Mouse (Mus musculus): Measurements from ENCODE around the gene Usp18. TPM values are rescaled to one million over a fixed set of nuclear protein-coding genes. Genes with fewer than 3 reads are reported as not detected.

Usp18 gene
- polyA plus RNA-seq, 1 experiment = 0.02 TPM

GRCm38 (mm10) chr6:121274356-121274755 is 28.6 kb downstream of the Usp18 start:
- Histone ChIP-seq H3K4me3 (ENCODE audit: insufficient read depth, poor library complexity, severe bottlenecking) (no peak overlapping the region), H3K27me3 (ENCODE audit: control insufficient read depth, insufficient read depth, insufficient read length) (peaks cover 11% of the 10 kb centered on the region), H3K79me3 (ENCODE audit: low read depth) (no peaks in the 10 kb centered on the region), H3ac (ENCODE audit: control insufficient read depth, insufficient read length, low read depth) (no peak overlapping the region), H3K36me3 (ENCODE audit: control insufficient read depth, insufficient read depth) (no peaks in the 10 kb centered on the region), H3K79me2 (ENCODE audit: control insufficient read depth, insufficient read depth) (no peaks in the 10 kb centered on the region)
- TF ChIP-seq CTCF (IDR thresholded peaks at IDR 0.05; ENCODE audit: control insufficient read depth, insufficient read depth, insufficient read length) (no peak), MAX (IDR thresholded peaks at IDR 0.05) (no peak), MYOD1 (IDR thresholded peaks at IDR 0.05; ENCODE audit: control insufficient read depth, insufficient read length, low read depth) (no peak), FOSL1 (IDR thresholded peaks at IDR 0.05; ENCODE audit: insufficient read depth, low read length, poor library complexity, severe bottlenecking) (no peak), MYOG (IDR thresholded peaks at IDR 0.05; ENCODE audit: control insufficient read depth, extremely low read depth, insufficient read length) (no peak), USF1 (IDR thresholded peaks at IDR 0.05; ENCODE audit: low read depth) (no peak), CEBPB (IDR thresholded peaks at IDR 0.05; ENCODE audit: low read depth) (no peak)

GRCm38 (mm10) chr6:121284132-121284531 is 38.4 kb downstream of the Usp18 start:
- Histone ChIP-seq H3K27me3 (ENCODE audit: control insufficient read depth, insufficient read depth, insufficient read length) (peaks cover 6% of the 10 kb centered on the region), H3K79me3 (ENCODE audit: low read depth) (no peaks in the 10 kb centered on the region), H3ac (ENCODE audit: control insufficient read depth, insufficient read length, low read depth) (no peak overlapping the region), H3K79me2 (ENCODE audit: control insufficient read depth, insufficient read depth) (no peaks in the 10 kb centered on the region), H3K36me3 (ENCODE audit: control insufficient read depth, insufficient read depth) (no peaks in the 10 kb centered on the region), H3K4me3 (ENCODE audit: insufficient read depth, poor library complexity, severe bottlenecking) (no peak overlapping the region)
- TF ChIP-seq CEBPB (IDR thresholded peaks at IDR 0.05; ENCODE audit: low read depth) (no peak), MAX (IDR thresholded peaks at IDR 0.05) (no peak), USF1 (IDR thresholded peaks at IDR 0.05; ENCODE audit: low read depth) (no peak), FOSL1 (IDR thresholded peaks at IDR 0.05; ENCODE audit: insufficient read depth, low read length, poor library complexity, severe bottlenecking) (no peak), MYOD1 (IDR thresholded peaks at IDR 0.05; ENCODE audit: control insufficient read depth, insufficient read length, low read depth) (no peak), MYOG (IDR thresholded peaks at IDR 0.05; ENCODE audit: control insufficient read depth, extremely low read depth, insufficient read length) (no peak), CTCF (IDR thresholded peaks at IDR 0.05; ENCODE audit: control insufficient read depth, insufficient read depth, insufficient read length) (no peak)

DNA sequence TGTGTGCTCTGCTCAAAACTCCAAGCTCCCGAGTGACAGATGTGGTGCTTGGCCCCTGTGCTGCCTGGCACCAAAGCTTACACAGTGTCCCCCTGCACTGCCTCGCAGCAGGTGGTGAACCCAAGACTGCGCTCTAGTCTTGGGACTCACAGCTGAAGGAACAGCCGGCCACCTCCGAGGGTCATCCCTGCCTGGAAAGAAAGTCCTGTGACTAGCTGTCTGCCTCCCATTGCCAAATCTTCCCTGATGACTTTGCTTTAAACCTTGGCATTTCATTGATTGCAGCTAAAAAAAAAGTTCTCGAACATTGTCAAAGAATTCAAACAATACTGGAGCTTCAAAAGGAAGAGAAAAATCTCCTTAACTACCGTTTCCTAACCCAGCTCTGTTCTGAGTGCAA is 53.6 kb downstream of the Usp18 start:
- Histone ChIP-seq H3K36me3 (ENCODE audit: control insufficient read depth, insufficient read depth) (no peaks in the 10 kb centered on the region), H3K27me3 (ENCODE audit: control insufficient read depth, insufficient read depth, insufficient read length) (peaks cover 20% of the 10 kb centered on the region), H3K79me2 (ENCODE audit: control insufficient read depth, insufficient read depth) (no peaks in the 10 kb centered on the region), H3ac (ENCODE audit: control insufficient read depth, insufficient read length, low read depth) (no peak overlapping the region), H3K79me3 (ENCODE audit: low read depth) (no peaks in the 10 kb centered on the region), H3K4me3 (ENCODE audit: insufficient read depth, poor library complexity, severe bottlenecking) (no peak overlapping the region)
- TF ChIP-seq CEBPB (IDR thresholded peaks at IDR 0.05; ENCODE audit: low read depth) (no peak), MYOD1 (IDR thresholded peaks at IDR 0.05; ENCODE audit: control insufficient read depth, insufficient read length, low read depth) (no peak), FOSL1 (IDR thresholded peaks at IDR 0.05; ENCODE audit: insufficient read depth, low read length, poor library complexity, severe bottlenecking) (no peak), MYOG (IDR thresholded peaks at IDR 0.05; ENCODE audit: control insufficient read depth, extremely low read depth, insufficient read length) (no peak), MAX (IDR thresholded peaks at IDR 0.05) (no peak), USF1 (IDR thresholded peaks at IDR 0.05; ENCODE audit: low read depth) (no peak), CTCF (IDR thresholded peaks at IDR 0.05; ENCODE audit: control insufficient read depth, insufficient read depth, insufficient read length) (no peak)

DNA sequence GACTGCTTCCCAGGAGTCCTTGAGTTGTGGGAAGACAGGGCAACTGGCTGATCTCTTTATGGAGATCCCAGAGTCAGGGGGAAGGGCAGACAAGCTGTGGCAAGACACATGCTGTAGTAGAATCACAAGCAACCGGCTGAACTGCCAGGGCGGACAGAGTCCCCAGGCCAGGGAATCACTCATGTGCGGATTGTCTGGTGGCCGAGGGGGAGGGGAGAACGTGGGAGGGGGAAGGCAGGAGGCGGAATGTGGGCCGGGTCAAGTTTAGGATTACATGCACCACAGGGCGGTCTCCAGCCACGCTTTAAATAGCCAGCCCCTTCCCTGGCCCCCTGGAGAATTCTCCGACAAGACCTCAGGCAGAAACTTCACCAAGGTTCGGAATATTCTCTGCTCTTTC is 54.2 kb downstream of the Usp18 start, which contains the start of gene Slc6a13:
Gene Slc6a13, plus strand, starts transcription at position 274 of the 400 bp plus-strand sequence.
- TF ChIP-seq CTCF (IDR thresholded peaks at IDR 0.05; ENCODE audit: control insufficient read depth, insufficient read depth, insufficient read length) (no peak), MYOG (IDR thresholded peaks at IDR 0.05; ENCODE audit: control insufficient read depth, extremely low read depth, insufficient read length) (no peak), CEBPB (IDR thresholded peaks at IDR 0.05; ENCODE audit: low read depth) (no peak), FOSL1 (IDR thresholded peaks at IDR 0.05; ENCODE audit: insufficient read depth, low read length, poor library complexity, severe bottlenecking) (no peak), MYOD1 (IDR thresholded peaks at IDR 0.05; ENCODE audit: control insufficient read depth, insufficient read length, low read depth) (no peak), USF1 (IDR thresholded peaks at IDR 0.05; ENCODE audit: low read depth) (no peak)
- no peaks in the 10 kb centered on the region for H3K79me3 ChIP-seq (ENCODE audit: low read depth)
- H3K4me3 ChIP-seq (ENCODE audit: insufficient read depth, poor library complexity, severe bottlenecking) = no peak within 1 kb of the TSS
- no peaks in the 10 kb centered on the region for H3K79me2 ChIP-seq (ENCODE audit: control insufficient read depth, insufficient read depth)
- H3ac ChIP-seq (ENCODE audit: control insufficient read depth, insufficient read length, low read depth) = no peak within 1 kb of the TSS
- H3K27me3 ChIP-seq (ENCODE audit: control insufficient read depth, insufficient read depth, insufficient read length) = peaks cover 20% of the 10 kb centered on the region
- no peaks in the 10 kb centered on the region for H3K36me3 ChIP-seq (ENCODE audit: control insufficient read depth, insufficient read depth)

DNA sequence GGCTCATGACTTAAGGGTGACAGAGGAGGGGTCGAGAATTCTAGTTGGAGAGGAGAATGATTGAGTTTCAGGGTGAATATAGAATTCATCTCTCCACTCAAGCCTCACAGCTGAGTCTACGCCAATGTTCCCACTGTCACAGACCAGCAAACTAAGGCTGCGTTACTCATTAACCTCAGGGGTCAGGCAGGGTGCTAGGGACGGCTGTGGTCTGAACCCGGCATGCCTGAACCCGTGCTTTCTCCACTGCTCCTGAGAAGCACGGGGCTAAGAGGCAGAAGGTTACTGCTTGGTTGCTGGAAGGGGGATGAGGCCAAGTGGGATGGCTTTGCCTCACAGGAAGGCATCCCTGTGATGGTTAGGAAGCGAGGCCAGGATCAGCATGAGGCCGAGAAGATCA is 54.8 kb downstream of the Usp18 start:
- Histone ChIP-seq H3K27me3 (ENCODE audit: control insufficient read depth, insufficient read depth, insufficient read length) (peaks cover 20% of the 10 kb centered on the region), H3K4me3 (ENCODE audit: insufficient read depth, poor library complexity, severe bottlenecking) (no peak overlapping the region), H3K79me2 (ENCODE audit: control insufficient read depth, insufficient read depth) (no peaks in the 10 kb centered on the region), H3K79me3 (ENCODE audit: low read depth) (no peaks in the 10 kb centered on the region), H3ac (ENCODE audit: control insufficient read depth, insufficient read length, low read depth) (no peak overlapping the region), H3K36me3 (ENCODE audit: control insufficient read depth, insufficient read depth) (no peaks in the 10 kb centered on the region)
- TF ChIP-seq CEBPB (IDR thresholded peaks at IDR 0.05; ENCODE audit: low read depth) (no peak), FOSL1 (IDR thresholded peaks at IDR 0.05; ENCODE audit: insufficient read depth, low read length, poor library complexity, severe bottlenecking) (no peak), USF1 (IDR thresholded peaks at IDR 0.05; ENCODE audit: low read depth) (no peak), MYOD1 (IDR thresholded peaks at IDR 0.05; ENCODE audit: control insufficient read depth, insufficient read length, low read depth) (no peak)
